ENCODE assay signal across 8 mouse cellular contexts in the genomic region with DNA sequence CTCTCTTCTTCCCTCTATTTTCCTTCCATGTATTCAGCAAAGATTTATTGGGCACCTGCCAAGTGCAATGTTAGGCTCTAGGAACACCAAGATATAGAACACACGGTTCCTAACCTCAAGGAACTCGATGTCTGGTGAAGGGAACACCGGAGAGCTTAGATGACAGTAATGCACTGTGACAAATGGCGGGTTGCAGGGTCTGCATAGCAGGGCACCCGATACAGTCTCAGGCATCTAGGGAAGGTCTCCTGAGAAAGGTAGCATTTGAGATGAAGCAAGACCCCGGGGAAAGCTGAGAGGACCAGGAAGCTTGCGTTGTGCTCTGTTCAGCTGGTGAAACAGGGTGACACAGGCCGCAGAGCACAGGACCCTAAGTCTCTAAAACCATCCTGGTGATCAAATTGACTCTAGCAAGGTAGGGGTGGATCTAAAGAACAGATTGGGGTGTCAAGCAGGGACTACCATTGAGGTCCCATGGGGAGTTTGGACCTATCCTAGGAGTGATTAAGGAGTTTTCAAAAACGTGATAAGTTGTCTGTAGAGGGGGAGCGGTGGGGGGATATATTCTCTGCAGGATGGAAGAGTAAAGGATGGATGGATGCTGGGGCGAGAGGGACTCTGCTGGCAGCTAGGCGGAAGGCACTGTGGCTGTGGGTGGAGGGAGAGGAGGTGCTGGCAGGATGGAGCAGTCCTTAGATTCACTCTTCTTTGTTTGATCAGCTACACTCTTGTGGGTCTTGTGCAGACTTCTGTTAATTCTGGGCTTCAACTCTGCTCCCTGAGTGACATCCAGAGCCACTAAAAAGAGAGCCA. TPM values are rescaled to one million over a fixed set of nuclear protein-coding genes. Genes with fewer than 3 reads are reported as not detected.
DNase-seq lines count a peak whose midpoint lies in the region; ATAC-seq and TF ChIP-seq lines count a peak whose summit lies in the region.

No protein-coding gene starts in this region.

- no peak overlapping the region for H3K4me2 ChIP-seq in forebrain, embryonic 15.5 days (replicated peaks)
- peak overlapping the region; percentile 56 for H3K4me2 ChIP-seq in stomach, embryonic 15.5 days

- TF ChIP-seq CTCF in heart, adult 2 months (IDR thresholded peaks at IDR 0.05) = no peak
- no peak for TF ChIP-seq CTCF in E14TG2a.4 (conservative IDR thresholded peaks at IDR 0.05; ENCODE audit: low read length)

- TF ChIP-seq POLR2A in heart, adult 2 months (IDR thresholded peaks at IDR 0.05; ENCODE audit: insufficient read depth, low read depth, low read length) = no peak

- WGBS in heart, adult 2 months = 67% methylated on average over 12 of the region's 12 CpGs
- 37% methylated on average over 12 of the region's 12 CpGs for WGBS in forebrain, embryonic 15.5 days
- WGBS in stomach, embryonic 15.5 days = 53% methylated on average over 12 of the region's 12 CpGs

- TF ChIP-seq EP300 in heart, adult 2 months (IDR thresholded peaks at IDR 0.05; ENCODE audit: insufficient read depth, low read depth, low read length) = no peak

- no peaks in the 10 kb centered on the region for H3K27me3 ChIP-seq in heart, adult 2 months (ENCODE audit: control insufficient read depth, insufficient read depth, low read length)
- H3K27me3 ChIP-seq in E14TG2a.4 (ENCODE audit: insufficient read depth, low read length) = peaks cover 69% of the 10 kb centered on the region
- H3K27me3 ChIP-seq in forebrain, embryonic 15.5 days = 0 out of 2 replicates have a peak, but pooled peaks cover 6% of the 10 kb centered on the region
- H3K27me3 ChIP-seq in stomach, embryonic 15.5 days (replicated peaks) = peaks cover 6% of the 10 kb centered on the region; the same call in 1 of the 2 replicates

- no peaks in the 10 kb centered on the region for H3K36me3 ChIP-seq in heart, adult 2 months (ENCODE audit: control insufficient read depth, insufficient read depth, low read length)
- no peaks in the 10 kb centered on the region for H3K36me3 ChIP-seq in E14TG2a.4 (ENCODE audit: insufficient read depth, low read length)
- H3K36me3 ChIP-seq in forebrain, embryonic 15.5 days = no peaks in the 10 kb centered on the region
- H3K36me3 ChIP-seq in stomach, embryonic 15.5 days = no peaks in the 10 kb centered on the region

- intact Hi-C loops in heart, adult 2 months (cut with DNase I) = loop anchor here (1.0 to 10.0 kb wide), 3 partner anchors 59 to 406 kb away; partner anchors contain the start of gene Zw10
- intact Hi-C loops in heart, postnatal 25 days (cut with DNase I) = loop anchor here (1.0 to 5.0 kb wide), 3 partner anchors 59 to 404 kb away; no protein-coding TSS in a partner anchor

- H3K9ac ChIP-seq in heart, adult 2 months (ENCODE audit: low read depth, low read length) = peak overlapping the region; percentile 76
- H3K9ac ChIP-seq in forebrain, embryonic 15.5 days (replicated peaks) = 0 out of 2 replicates have a peak overlapping the region, but pooled peaks have one; percentile 35
- H3K9ac ChIP-seq in stomach, embryonic 15.5 days = no peak overlapping the region

- peak overlapping the region; percentile 61 for H3K4me3 ChIP-seq in heart, adult 2 months
- peak overlapping the region; percentile 57; the same call in 1 of the 2 replicates for H3K4me3 ChIP-seq in E14TG2a.4 (replicated peaks; ENCODE audit: low read length)
- H3K4me3 ChIP-seq in forebrain, embryonic 15.5 days = no peak overlapping the region
- H3K4me3 ChIP-seq in stomach, embryonic 15.5 days (replicated peaks) = peak overlapping the region; percentile 27

- no peaks in the 10 kb centered on the region for H3K79me2 ChIP-seq in heart, adult 2 months (replicated peaks; ENCODE audit: control insufficient read depth, insufficient read depth, low read length)

- ATAC-seq in forebrain, embryonic 15.5 days (replicated peaks) = 0 out of 2 replicates have a peak, but pooled peaks have one; percentile 14
- ATAC-seq in stomach, embryonic 15.5 days (ENCODE audit: insufficient read depth, low FRiP score, low read depth) = no peak
- ATAC-seq in megakaryocyte, adult 5-6 weeks (ENCODE audit: poor library complexity, severe bottlenecking) = no peak

- DNase-seq in heart, adult 2 months = no peak
- no peak for DNase-seq in heart, postnatal 25 days (ENCODE audit: low spot score)
- DNase-seq in layer of hippocampus, adult 9-11 months = peak; percentile 11
- DNase-seq in T-cell, adult 2 months (ENCODE audit: low spot score) = no peak

- H3K27ac ChIP-seq in heart, adult 2 months = peak overlapping the region; percentile 92
- H3K27ac ChIP-seq in forebrain, embryonic 15.5 days (replicated peaks) = no peak overlapping the region
- no peak overlapping the region for H3K27ac ChIP-seq in stomach, embryonic 15.5 days

- H3K4me1 ChIP-seq in heart, adult 2 months (ENCODE audit: control insufficient read depth, insufficient read depth, low read length) = peaks cover 26% of the 10 kb centered on the region
- H3K4me1 ChIP-seq in E14TG2a.4 (replicated peaks; ENCODE audit: low read depth, low read length) = peaks cover 30% of the 10 kb centered on the region
- H3K4me1 ChIP-seq in forebrain, embryonic 15.5 days = peaks cover 25% of the 10 kb centered on the region
- peaks cover 13% of the 10 kb centered on the region for H3K4me1 ChIP-seq in stomach, embryonic 15.5 days

- H3K9me3 ChIP-seq in E14TG2a.4 (ENCODE audit: low read length) = peaks cover 12% of the 10 kb centered on the region
- H3K9me3 ChIP-seq in forebrain, embryonic 15.5 days = peaks cover 3% of the 10 kb centered on the region; the same call in 1 of the 2 replicates
- H3K9me3 ChIP-seq in stomach, embryonic 15.5 days = no peaks in the 10 kb centered on the region

RNA-seq across cellular contexts. Expression of gene Nnmt, which starts 43.5 kb away (rescaled TPM):
- total RNA-seq in heart, adult 2 months (2021) = 1 to 10 TPM; 4.1 to 4.3 TPM
- 3.3 and 3.4 TPM in 2 replicates for polyA plus RNA-seq in heart, adult 2 months (2012; rRNA removed)
- total RNA-seq in heart, postnatal 25 days (2021) = 1 to 10 TPM; 5.1 to 5.5 TPM
- 0.42 and 0.74 TPM in 2 replicates for polyA plus RNA-seq in forebrain, embryonic 15.5 days (2015; fragmentation: Nextera tagmentation; extraction: Ambion mirVana)
- 2.1 and 3.5 TPM in 2 replicates for polyA plus RNA-seq in stomach, embryonic 15.5 days (2015; fragmentation: Nextera tagmentation; extraction: Ambion mirVana)
- total RNA-seq in megakaryocyte, adult 5-6 weeks (2015) = 0.22 and 1.9 TPM in 2 replicates
- 0.37 and 1.2 TPM in 2 replicates for total RNA-seq in megakaryocyte, adult 5-6 weeks (2017)
